Mouse (Mus musculus) left cerebral cortex, adult 11 months (tissue): ENCODE data around the gene 3100002H09Rik.

ENCODE experiments used
- DNase-seq: peaks from one replicate; pipeline ENCODE4 v3.0.0; 2022; ENCODE audit warnings: low spot score

Gene 3100002H09Rik

DNA sequence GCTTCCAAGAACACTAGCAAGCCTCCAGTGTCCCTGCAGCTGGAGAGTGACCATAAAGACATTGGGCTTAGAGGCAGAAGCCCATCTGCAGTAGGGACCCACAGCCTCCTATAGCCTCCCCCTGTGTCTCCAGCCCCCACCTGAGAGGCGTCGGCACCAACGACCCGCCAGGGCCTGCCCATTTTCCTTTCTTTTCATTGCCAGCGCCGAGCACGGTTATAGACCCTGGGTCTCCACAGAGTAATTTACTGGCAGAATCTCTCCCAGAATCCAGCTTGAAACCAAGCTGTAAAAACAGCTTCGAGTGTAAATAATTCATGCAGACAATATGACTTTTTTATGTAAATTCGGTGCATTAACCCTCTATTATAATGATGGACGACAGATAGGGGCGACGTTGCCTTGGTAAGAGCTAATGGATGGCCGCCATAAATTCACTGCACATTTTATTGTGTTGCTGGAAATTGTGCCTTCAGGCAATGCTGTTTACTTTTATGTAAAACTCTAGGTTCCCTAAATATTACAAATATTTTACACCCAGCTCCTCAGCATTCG lies 4.9 kb upstream of the 3100002H09Rik start:
- DNase-seq: no peak

DNA sequence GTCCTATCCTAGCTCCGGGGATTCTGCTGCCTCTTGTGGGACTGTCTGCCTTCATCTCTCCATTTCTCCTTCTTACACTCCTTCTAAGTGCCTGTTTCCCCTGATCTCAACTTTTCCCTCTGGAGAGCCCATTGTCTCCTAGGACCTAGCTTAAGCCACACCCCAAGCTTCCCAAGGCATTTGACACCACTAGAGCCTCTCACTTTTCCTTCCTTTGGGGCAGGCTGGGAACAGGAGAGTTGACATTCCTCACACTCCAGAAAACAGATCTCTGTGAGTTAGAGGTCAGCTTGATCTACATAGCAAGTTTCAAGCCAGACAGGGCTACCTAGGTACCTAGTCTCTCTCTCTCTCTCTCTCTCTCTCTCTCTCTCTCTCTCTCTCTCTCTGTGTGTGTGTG lies 3.6 kb upstream of the 3100002H09Rik start:
- no peak for DNase-seq

DNA sequence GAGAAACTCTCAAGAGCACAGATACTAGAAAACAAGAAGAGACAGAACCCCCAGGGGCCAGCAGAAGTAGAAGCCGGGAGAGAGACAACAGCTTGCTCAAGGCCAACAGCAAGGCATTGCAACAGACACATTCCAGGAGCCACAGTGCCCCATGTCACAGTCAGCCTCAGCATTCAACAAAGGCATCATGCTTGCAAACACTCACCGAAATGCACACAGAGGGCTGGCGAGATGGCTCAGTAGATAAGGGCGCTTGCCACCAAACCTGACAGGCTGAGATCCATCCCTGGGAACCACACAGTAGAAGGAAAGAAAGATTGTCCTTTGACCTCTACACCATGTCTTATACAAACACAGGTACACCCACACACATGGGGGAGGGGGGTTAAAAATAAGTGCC lies 1.2 kb upstream of the 3100002H09Rik start:
- no peak for DNase-seq

DNA sequence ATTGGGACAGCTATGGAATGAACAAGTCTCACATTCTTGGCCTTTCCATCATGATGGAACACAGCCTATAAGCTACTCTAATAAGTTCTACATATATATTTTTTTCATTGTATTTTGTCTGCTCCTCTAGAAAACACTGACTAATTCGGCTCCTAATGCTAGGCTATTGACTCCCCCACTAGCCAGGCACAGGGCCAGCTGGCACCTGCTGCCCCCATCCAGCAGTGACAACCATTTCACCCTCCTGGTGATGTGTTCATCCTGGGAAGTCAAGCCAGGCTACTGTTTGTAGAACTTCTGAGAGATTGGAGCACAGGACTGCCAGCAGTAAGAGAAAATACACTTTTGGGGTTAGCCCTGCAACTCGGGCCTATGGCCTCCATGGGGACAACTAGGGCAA lies 537 bp downstream of the 3100002H09Rik start:
- no peak for DNase-seq

DNA sequence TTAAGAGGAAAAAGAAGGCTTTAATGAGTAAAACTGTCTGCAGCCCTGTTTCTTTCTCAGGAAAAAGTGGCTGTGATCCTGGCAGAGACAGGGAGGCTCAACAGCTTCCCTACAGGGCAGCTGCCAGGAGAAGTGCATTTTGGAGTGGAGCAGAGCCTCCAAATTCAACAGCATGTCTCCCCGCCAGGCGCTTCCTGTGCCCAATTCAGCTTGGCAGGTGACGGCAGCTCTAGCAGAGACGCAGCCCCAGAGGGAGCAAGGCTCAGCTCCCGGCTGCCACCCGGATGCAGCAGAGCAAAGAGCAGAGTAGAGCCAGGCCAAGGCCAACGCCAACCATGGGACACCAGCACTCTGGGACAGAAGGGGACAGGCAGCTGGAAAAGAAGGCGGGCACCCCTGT lies 3.4 kb downstream of the 3100002H09Rik start:
- DNase-seq: no peak

DNA sequence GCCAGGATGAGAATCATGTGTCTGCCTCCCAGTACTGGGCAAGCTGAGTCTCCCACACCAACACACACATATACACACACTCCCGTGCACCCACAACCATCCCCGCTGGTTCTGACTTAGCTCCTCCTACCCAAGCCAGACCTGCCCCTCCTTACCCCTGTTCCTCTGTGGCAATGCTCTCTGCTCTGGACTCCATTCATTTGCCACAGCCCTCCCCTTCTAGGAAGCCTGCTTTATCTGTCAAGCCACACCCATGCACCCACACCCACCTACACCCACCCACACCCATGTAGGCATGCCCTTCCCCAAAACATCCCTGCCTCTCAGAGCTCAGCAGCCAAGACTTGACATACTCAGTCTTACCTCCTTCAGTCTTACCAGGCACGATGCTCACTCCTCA lies 4.4 kb downstream of the 3100002H09Rik start:
- DNase-seq: no peak

DNA sequence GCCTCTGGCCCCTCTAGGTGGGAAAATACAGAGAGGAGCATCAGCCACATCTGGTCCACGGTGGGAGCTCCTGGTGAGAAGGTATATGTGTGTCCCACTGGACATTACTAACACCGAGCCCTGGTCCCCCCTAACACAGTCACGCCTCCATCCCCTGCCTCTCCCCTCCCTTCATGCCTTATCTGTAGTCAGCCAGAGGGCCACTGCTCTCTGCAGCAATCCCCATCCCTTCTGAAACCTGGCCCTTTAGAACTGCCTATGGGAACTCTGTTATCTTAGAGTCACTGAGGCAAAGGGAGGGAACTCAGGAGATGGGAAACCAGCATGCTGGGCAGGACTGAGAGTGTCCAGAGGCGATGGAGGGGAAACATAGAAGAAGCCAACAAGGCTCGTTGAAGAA lies 5.3 kb downstream of the 3100002H09Rik start:
- no peak for DNase-seq

DNA sequence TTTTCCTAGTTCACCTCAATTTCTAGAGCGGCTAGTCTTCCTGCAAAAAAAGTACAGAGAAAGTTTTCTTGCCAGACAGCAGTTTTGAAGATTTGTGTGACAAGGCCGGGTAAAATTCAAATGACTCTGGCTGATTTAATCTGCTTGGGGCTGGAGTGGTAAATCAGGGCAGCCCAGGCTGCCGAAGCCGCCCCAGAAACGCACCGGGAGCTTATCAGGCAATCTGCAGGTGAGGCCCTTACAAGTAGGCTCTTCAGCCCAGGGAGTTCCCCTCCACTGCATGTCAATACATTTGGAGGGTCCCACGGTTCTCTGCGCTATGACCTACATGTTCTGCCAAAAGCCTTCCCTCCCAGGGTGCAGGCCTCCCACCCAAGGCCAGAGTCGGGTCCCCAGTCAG lies 6.9 kb downstream of the 3100002H09Rik start:
- no peak for DNase-seq

DNA sequence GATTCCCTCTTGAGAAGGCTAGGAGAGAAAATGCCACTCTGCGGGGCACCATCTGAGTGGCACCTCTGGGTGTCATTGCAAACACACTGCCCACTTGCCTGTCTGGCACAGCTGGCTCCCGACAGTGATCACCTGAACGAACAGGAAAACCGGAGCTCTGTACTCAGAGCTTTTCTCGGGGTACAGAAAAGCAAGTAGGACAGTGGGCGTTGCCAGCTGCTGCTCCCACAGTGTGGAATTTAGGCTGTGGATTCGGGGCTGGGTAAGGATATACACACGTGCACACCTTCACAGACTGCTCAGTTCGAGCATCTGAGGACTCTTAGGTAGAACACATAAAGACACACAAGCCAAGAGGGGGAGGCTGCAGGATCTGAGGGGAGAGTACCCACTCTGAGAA lies 14.7 kb downstream of the 3100002H09Rik start:
- DNase-seq: no peak

DNA sequence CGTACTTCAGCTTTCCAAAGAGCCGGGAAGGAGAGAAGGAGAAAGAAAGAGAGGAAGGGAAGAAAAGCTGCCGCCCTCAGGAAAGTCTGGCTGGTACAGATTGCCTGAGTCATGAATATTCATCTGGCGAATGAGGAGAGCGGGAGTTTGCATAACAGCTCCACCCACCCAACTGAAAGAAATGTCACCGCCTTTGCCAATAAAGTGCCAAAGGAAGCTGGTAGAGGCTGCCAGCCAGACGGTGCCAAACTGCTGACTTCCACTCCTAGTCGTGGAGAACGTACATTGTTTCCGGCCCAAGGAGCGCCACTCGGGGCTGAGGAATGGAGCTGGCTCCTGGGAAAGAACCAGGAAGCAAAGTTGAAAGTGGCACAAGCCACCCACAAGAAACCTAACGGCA lies 15.7 kb downstream of the 3100002H09Rik start:
- peak; percentile 82 for DNase-seq

DNA sequence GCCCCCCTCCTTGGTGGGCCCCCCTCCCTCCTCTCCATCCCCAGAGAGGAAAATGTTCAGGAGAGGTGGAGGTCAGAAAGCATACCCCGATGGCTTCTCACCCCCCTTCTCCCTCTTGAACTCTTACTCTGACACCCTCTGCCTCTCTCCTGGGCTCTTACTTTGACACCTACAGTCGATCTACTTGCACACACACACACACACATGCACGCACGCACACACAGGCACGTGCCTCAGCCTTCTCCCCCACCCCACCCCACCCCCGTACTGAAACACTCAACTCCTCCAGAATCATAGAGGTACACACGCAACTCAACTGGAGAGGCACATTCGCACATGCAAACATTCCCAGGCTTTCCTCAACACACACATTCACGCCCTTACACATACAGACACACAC lies 16.9 kb downstream of the 3100002H09Rik start:
- no peak for DNase-seq

DNA sequence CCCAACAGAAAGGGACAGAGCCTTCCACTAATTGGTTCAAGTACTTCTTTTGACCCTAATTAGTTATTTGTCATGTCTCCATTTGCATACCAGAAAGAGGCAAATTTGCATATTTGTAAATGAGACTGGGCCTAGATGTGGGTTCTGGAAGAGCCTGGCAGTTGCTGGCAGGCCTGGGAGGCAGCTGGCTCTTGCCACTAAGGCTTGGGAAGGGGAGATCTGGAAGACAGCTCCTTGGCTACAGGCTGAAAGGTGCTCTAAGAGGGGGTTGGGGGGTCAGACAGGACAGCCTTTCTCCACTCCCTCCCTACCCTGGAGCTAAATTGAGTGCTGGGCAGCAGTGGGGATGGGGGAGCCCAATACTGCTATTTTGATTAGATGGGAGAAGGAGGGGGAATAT lies 17.4 kb downstream of the 3100002H09Rik start:
- no peak for DNase-seq

DNA sequence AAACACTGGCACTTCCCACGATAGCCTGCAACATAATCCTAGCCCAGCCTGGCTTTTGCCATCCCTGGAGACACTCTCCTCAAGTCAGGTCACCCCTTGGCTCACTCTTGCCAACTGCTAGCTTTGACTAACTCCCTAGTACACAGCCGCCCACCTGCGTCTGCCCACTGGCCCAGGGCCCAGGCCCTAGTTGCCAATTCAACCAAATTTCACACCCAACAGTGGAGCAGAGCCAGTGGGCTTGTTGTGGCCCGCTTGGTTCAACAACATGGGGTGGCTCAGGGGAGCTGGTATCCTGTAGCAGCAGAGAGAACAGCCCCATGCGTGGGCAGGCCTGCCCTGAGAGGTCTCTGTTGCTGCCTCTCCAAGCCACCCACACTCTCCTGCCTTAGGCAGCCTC lies 18.4 kb downstream of the 3100002H09Rik start:
- DNase-seq: no peak

DNA sequence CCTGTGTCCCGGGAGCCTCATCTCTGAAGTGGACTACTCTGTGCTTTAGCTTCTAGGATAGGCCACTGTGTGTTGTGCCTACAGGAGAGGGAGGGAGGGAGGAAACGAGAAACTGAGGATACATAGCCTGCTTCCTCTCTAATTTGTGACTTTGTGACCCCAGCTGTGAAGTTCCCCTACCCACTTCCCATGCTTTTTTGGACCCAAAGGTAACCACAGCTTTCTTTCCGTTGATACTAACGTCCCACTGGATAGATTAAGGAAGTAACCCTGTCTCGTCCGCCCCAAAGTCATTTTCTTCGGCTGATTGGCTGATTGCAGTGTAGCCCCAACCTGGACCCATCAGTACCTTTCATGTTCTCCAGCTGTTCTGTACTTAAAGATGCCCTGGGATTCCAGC lies 29.9 kb downstream of the 3100002H09Rik start:
- no peak for DNase-seq

DNA sequence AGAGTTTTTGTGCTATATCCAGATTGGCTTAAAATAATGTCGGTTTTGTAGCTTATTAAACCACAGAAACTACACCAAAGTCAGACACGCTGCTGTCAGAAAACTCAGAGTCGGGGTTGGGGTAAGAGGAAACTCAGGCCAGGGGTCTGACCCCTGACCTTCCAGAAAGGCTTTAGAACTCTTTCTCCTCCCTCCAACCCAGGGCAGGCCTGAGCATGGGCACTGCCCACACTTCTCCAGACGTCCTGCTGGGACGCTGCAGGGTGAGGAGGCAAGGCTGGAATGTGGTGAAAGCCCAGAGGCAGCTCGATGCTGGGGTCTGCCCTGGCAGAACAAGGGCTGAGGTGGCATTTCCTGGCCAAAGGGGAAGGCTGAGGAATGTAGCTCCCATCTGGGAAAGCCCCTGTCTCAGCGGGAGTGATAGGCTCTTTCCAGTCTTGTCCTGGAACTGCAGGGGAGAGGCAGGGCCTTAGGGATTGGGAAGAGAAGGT lies 34.6 kb downstream of the 3100002H09Rik start:
- no peak for DNase-seq

DNA sequence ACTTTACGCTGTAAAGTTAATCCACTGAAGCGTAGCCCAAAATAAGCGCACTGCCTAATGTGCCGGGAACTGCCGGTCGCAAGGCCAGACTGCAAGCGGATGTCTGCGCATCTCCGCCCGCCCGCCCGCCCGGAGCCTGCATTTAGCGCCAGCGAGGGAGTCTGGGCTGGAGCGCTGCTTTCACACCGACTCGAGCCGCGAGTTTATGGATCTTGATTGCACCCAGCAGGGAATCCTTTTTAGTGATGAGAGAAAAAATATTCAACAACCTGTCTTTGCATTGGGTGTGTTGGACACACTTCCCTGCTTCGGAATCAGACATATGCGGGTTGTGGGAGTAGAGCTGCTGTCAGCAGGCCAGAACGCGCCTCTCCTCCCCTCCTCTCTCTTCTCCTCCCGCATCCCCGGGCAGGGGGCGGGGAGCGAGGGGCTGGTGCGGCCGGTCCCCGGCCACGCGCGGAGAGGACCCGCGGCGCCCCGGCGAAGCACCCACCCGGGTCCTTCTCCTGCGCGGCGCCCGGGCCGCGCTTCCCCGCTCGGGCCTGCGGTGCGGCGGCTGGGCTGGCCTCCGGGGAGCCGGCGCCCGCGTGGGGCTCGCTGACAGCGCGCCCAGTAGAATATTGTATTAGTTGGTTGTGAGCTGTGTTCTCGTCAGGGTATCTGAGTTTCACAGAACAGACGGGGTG lies 35.2 kb downstream of the 3100002H09Rik start:
- no peak for DNase-seq

DNA sequence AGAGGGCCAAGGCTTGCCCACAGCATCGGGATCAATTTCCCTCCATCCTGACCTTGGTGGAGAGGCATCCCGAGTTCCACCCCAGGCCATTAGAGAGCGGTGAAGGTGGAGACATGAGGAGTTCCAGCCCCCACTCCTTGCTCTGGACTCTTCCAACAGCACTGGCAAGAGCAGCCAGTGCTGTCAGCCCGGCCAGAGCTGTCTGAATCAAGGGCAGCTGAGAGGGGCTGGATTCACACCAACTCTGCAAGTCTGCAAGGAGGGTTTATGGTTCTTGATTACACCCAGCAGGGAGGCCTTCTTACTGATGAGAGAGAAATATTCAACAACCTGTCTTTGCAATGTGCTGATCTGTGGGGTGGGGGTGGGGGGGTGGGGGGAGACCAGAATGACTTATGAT lies 37.0 kb downstream of the 3100002H09Rik start:
- DNase-seq: no peak

DNA sequence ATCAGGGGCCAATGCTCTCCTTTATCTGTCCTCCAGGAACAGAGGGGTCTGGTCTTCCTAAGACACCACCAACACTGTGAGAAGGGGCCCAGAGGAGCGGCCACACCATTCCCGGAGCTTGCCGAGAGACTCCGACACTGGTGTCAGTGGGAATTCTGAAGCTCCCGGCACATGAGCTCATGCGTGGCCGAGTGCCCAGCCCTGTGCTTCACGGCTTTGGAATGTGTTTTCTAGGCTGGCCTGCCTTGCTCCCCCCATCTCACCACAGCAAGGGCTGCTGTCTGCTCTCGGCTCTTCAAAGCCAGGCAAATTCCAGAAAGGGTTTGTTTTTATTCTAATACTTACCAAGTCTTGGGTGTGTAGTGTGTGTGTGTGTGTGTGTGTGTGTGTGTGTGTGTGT lies 39.6 kb downstream of the 3100002H09Rik start:
- no peak for DNase-seq

DNA sequence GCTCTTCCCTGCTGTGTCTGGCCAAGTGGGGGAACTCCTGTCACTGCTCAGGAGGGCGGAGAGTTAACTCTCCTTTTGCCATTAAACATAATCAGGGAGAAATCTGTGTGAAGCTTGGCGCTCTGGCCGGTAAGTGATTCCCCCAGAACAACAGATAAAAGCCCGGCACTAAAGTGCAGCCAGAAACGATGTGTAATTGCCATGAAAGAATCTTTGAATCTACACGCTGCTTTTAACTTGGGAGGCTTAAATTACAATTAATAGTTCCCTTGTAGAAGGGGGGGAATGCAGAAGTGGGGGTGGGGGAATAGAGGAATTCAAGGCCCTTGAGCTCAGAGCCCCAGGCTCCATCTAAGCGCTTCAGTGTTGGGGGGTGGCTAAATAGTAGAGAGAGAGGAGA lies 40.9 kb downstream of the 3100002H09Rik start:
- DNase-seq: no peak

DNA sequence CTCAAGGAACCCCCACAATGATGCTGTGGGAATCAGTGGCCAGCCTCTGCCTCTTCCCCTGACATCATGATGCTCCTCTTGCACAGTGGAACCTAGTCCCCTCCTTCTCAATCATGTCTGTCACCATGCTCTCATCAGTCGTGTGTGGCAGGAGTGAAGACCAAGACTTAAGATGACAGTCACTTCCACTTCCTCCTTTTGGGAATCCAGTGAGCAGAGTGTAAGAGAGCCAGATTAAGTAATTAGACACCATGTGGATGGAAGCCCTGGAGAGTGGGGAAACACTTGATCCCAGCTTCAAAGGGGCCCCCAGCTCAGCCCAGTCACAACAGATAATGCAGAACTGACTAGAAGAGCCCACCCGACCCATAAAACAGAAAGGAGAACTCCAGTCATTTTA lies 47.2 kb downstream of the 3100002H09Rik start:
- no peak for DNase-seq

DNA sequence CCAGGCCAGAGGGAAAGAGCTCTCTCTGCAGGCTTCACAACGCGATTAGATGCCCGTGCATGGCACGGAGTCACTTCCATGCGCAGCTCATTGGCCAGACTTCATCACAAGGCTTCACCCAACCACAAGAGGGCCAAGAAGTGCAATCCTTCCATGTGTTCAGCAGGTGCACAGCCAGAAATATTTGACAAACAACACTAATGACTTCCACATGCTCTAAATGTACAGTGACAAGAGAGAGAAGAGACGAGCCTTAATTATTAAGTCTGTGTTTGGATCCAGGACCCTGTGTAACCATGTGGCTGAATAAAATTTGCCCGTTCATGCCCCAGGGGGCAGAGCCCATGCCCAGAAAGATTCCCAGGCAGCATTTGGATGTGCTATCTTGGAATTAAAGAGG lies 47.9 kb downstream of the 3100002H09Rik start:
- DNase-seq: no peak
